Mouse (Mus musculus) c-Kit-negative CD71-positive TER-119-positive erythroid progenitor cells, embryonic 14.5 days (primary cell): Measurements from ENCODE around the gene Selenof.
A peak's percentile ranks its signal among the peaks of the same experiment; 100 is the strongest.

Experiments used
- DNase-seq: peaks from one replicate; pipeline ENCODE4 v3.0.0-alpha.2; 2013; ENCODE audit warnings: low read depth, low spot score

The Selenof gene

DNA sequence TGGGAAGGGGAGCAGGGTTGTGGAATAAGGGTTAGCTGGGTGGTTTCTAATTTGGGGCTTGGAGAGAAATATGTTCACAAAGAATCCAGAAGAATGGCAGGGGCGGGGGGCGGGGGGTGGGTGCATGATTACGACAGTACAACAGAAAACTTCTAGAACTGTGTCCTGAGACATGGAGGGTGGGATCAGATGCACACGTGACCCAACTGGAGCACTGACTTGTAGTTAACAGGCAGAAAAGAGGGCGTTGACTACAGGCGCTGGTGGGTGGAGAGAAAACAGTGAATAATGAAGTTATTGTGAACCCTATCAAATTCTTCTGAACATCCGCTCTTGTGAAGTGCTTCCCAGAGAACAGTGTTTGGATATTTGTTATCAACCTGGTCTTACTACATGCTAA, 6.2 kb upstream of the Selenof start:
- no peak for DNase-seq

DNA sequence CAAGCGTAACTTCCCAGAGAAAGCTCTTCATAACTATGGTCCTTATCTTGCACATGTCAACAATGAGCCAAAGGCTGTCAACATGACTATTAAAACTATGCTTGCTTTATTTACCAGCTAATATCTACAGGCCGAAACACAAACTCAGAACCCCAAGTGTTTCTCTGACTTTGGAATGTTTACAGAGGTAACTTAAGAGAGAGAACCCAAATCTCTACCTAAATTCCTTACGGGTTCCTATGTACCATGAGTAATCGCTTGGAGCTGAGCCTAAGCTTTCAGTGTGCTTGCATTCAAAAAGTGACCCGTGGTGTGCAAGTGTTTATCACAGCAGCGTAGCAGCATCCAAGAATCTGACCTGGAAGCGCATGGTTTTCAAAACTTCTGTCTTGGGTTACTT, 4.9 kb upstream of the Selenof start:
- DNase-seq = no peak

DNA sequence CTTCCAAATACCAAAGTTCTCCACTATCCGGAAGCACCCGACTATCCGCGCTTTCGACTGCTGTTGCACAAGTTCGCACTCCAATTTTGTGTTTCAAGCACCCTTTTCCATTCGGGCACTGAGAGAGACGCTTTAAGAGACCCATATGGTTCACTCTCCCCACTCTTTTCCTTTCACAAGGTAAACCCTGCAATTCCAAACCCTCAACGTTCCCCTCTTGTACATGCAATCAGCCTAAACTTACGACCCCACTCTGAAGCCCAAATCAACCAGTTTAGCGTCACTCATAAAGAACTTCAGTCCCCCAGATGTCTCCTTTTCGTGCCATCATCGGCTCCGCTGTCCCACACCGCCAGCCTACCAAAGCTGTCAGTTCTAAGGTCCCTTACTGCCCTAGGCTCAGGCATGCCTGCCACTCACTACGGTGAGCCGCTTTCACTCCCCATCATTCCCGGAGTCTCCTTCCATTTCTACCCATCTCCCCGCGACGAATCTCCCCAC, 1.2 kb upstream of the Selenof start:
- DNase-seq = no peak

DNA sequence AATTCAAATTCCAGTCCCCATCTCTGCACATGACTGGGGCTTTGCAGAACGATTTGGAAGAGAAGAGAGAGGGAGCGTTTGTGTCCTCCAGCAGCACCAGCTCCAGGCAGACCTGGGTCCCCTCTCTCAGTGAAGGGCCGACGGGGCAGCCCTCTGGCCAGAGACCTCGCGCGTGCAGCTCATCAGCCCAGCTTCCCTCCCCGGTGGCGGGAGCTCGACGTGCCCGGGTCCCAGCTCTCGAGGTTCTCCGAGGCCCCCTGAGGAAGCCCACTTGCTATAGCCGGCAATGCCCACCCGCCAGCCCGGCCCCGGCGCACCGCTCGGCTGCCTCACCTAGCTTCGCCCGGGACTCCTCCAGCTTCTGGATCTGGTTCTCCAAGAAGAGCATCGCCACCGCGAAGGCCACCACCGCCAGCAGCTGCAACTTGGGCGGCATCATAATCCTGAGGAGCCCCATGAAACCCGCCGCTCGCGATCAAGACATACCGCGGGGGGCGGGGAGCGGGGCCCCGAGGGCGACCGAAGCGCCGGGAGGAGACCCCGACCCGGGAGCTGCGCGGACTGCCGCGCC, 618 bp upstream of the Selenof start:
- peak; percentile 24 for DNase-seq

DNA sequence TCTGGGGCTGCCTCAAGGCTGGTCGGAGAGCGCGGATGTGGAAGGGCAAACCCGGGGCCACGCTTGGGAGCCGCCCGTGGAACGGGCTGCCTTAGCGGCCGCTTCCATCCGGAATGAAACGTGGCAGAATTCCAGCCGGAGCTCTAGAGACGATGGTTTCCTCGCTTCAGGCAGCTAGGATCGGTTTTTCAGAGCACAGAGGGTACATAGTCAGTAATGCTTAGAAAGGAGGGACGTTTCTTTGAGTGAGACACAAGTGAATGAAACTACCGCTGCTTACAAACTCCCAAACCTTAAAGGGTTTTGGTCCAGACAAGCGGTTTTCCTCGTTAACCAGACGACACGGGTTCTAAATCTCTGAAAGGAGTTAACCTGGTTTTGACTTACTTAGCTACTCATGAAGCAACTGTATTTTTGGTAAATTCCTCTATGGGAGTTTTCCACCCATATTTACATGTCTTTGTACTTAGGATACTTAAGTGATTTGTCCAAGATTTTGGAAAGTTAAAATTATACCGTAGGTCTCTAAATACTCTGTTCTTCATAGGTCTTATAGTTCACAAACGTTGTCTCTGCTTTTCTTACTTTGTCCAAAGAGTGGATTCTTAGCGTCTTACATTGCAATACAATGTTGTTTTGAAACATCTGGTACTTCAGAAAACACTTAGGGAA, 848 bp downstream of the Selenof start:
- no peak for DNase-seq

DNA sequence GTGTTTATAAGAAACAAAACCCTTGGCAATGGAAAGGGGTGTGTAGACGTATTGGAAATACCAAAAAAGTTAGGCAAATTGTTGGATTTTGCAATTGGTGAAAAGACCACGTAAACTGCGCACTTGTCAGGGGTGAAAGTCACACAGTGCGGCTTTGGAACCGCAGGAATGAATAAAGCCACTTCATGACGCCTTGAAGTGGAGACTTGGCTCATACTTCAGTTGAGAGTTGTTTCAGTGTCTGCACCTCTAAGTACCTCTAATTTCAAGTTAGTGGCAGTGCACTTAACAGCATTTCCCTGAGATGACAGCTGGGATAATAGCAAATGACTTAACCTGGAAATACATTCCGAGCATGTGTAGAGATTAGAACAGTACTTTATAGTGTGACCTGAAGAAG, 4.2 kb downstream of the Selenof start:
- no peak for DNase-seq

DNA sequence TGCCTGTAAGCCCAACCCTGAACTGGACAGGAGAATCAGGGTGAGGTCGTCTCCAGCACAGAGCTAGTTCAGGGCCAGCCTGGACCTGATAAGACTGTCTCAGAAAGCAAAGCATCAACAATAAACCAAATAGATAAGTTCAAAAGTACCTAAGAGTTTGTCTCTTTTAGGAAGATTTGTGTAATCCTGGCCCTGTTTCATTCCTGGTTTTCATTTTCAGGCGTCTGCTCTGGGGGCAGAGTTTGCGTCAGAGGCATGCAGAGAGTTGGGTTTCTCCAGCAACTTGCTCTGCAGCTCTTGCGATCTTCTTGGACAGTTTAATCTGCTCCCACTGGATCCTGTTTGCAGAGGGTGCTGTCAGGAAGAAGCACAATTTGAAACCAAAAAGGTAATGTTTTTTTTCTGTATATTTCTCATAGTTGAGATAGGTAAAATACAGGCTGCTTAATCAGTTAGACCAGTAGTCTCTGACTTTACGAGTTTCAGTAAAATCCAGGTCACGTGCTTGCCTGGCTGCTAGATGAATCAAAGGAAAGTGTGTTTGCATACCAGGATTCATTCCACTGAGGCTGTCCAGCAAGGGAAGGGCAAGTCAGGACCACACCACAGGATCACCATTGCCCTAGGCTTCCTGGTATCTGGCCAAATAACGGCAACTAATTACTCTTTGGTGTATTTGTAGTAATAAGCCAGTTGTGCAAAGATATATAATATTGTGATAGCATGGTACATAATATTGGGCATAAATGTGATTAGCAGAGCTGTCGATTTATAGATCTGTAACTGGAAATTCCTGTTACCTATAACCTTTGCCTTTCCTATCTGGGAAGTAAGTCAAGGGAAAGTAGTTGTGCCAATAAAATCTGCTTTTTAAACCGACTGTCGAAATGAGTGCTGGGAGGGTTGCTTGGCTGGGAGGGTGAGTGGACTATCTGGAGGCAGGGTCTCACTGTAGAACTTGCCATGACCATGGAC, 7.5 kb downstream of the Selenof start:
- no peak for DNase-seq

DNA sequence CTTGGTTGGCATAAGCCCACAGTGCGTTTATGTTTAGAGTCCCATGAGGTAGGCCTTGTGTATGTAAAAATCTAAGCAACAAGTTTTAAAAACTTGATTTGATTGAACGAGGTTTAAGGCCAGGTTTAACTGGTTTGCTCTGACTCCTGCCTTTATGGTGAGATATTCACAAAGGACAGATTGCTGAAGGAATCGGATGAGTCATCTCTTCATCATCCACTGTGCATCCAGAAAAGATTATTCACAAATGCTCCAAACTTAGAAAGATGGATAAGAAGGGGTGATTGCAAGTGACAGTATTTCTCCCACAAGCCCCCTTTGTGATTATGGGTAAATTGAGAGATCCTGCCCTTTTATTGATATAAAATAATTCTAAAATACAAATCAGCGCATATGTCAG, 8.8 kb downstream of the Selenof start:
- no peak for DNase-seq

DNA sequence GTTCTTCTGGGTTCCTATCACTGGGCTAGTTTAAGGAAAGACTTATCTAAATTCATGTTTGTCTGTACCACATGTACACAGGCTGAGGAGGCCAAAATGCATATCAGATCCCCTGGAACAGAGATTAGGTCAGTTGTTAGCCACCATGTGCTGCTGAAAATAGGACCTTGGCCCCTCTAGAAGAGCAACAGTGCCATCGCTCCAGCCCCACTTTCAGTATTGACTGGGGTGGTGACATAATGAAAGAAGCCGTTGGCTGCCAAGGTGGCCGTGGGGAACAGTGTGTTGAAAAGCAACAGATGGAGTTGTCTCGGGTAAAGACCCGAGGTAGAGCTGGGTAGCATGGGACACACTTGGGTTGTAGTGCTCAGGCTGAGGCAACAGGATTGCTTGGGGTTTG, 9.7 kb downstream of the Selenof start:
- no peak for DNase-seq

DNA sequence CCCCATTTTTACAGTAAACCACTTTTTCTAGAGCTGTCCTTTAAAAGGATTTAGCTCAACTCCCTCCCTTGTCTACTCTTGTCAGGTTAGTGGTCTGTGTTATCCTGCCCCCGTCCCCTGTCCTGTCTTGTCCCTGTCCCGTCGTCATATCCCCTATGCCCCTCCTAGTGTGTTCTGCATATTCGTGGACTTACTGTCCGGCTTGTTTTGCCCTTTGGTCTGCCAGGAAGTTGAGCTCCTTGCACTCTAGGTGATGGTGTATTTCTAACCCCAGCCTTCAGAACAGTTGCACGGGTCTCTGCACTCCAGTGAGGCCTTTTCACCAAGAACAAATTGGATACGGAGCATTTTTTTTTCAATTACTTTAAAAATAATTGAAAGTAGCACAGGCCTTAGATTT, 10.2 kb downstream of the Selenof start:
- DNase-seq = no peak

DNA sequence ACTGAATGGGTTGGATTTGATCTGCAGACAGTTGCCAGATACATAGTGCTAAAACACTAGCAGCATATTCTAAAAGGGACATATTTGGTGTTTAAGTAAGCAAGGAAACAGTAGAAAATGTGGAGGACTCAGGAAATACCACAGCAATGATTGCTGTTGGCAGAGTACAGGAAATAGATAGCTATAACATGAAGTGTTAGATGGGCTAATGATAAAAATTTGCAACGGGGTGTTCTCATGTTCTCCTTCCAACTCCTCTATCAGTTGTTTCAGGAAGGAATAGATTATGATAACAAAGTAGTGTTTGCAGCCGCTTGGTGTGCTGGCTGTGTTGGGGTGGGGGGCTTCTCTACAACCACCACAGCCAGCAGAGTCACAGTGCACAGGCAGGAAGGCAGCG, 11.7 kb downstream of the Selenof start:
- no peak for DNase-seq

DNA sequence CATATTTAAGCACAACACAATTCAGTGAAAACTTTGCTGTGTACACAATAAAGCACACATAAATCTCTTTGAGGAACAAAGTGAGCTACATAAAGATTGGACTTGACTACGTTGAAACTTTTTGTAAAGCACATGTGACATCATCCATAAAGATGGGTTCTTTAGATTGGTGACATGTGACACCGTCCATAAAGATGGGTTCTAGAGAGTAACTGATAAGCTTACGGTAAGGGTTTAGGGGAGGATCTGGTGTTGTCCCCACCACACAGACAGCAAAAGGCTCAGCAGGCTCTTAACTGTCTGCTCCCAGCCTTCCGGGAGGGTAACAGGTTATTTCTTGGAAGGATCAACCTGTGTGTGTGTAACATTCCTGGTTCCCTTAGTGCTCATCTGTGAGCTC, 12.2 kb downstream of the Selenof start:
- no peak for DNase-seq

DNA sequence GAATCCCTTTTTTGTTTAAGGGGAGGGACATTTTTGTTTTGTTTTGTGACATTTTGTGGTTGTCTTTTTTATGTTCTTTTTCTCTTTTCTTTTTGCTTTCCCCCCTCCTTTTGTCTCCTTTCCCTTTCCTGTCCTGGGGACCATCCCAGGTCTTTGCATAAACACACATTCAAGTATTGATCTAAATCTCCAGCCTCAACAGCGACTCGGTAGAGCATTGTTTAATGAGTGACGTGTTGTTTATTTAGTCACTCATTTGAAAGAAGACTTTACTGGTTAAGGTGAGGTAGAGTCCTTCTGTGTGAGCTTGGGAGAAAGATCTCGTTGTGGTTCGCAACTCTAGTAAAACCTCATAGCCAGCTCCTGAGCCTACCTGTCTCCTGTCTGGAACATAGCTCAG, 13.7 kb downstream of the Selenof start:
- DNase-seq = no peak

DNA sequence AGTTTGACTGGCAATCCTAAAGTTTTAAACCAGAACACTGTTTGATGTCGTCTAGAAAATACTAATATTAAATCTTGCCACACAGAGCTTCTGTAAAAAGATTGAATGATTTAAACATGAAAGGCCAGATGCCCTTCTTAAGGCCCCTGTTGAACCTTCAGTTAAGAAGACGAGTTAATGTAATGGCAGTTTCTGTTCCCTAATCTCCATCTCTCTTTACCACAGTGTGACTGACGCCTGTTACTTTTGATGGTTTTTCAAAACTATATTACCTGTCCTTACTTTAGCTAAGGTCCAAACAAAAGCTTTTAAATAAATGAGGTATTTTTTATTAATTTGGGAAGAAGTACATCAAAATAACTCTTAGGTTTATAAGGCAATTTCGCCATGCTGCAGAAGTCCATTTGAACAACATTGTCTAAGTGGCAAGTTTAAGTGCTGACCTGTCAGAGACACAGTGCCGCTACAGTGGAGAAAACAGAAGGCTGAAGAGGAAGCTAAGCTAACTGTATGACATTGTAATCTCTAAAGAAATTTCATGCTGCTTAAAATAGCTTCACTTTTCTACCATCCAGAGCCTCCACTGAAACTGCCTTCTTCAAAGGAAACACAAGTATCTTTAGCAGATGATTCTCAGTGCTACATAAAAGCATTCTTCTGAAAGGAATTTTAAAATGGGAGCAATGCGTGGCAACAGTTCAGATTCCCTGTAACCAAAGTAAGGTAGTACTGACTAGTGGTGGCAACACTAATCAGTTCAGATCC, 14.9 kb downstream of the Selenof start:
- no peak for DNase-seq

DNA sequence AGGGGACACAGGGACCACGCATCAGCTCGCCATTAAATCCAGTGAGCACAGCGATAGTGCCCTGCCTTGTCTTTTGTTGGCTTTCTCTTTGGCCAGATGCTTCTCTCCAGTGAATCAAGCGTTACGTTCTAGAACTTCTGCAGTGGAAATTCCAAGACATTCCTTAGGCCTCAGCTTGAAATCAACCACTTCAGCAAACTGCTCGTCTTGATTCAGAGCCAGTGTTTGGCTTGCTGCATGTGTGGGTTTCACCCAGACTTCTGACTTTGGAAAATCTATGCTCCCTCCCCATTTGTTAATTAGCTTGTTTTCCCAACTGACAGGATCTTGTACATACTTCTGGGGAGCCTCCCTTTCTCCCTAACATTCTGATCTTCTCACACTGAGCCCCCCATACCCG, 16.6 kb downstream of the Selenof start:
- no peak for DNase-seq

DNA sequence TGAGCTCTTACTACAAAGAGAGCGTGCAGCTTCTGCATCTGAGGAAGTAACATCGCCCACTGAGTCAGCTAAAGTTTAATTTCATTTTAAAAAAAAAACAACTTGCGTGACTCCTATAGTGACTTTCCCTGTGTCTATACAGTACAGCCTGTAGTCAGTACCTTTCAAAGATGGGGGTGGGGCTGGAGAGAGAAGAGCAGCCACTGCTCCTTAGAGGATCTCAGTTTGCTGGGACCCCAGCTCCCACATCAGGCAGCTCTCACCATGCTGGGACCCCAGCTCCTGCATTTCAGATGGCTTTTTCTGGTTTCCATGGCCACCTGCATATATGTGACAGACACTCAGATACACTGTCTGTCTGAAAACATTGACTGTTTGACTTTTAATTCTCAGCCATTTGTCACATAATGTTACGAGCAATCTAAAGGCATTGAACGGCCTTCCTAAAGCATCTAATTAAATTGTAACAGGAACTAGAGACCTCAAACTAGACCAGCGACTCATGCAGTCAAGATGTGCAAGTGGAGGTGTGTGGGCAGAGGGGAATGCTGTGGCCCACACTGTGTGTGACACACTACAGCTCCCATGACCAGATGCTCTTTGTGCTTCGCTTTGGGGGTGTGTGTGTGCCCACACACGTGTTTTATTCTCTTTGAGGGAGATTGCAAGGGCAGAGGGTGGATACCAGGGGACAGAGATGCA, 19.2 kb downstream of the Selenof start:
- DNase-seq = no peak

DNA sequence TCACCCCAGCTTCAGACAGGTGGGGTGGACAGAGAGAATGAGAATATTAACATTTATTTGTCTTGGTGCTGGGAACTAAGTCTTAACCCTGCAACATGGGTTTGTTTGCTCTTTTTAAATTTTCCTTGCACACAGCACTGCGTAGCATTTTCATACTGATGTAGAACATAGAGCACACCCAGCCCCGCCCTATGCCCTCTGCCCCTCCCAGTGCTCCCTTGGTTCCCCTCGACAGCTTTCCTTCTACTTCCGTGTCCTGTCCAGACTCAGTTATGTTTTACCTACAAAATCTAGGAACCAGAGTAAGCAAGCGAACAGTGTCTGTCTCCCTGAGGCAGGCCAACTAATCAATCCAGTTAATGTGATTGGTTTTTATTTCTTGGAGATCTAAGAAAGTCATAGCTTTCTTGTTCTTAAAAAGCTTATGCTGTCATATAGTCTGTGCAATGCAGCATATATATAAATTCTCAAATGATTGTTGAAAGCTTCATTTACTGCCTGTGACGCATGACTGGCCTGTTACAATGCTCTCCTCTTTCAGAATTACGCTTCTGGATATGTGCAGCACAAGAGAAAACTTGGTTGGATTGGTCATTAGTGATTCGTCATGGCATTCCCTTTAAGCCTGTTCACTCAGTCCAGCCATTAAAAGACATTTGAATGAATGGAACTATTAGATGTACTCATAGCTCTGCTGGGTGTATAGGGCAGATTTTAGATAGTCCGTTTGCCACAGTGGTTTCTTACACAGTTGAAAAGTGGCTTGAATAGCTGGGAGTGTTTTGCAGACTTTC, 23.1 kb downstream of the Selenof start:
- no peak for DNase-seq

DNA sequence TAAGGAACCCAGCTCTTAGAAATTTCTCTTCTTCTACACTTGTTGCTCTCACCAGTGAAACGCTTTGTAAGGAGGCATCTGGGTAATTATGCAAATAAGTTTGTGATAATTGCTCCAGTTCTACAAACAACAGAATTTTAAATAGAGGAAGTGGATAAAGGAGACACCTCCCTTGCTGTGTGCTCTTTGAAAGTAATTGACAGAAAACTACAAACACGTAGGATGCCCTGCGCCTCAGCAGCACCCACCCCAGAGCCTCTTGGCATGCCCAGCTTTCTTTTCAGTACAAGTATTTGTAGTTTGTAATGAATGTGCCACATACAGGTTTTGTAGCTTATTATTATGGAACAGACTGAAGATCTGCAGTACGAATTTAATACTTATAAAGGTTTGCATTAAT, 27.0 kb downstream of the Selenof start:
- DNase-seq = no peak

DNA sequence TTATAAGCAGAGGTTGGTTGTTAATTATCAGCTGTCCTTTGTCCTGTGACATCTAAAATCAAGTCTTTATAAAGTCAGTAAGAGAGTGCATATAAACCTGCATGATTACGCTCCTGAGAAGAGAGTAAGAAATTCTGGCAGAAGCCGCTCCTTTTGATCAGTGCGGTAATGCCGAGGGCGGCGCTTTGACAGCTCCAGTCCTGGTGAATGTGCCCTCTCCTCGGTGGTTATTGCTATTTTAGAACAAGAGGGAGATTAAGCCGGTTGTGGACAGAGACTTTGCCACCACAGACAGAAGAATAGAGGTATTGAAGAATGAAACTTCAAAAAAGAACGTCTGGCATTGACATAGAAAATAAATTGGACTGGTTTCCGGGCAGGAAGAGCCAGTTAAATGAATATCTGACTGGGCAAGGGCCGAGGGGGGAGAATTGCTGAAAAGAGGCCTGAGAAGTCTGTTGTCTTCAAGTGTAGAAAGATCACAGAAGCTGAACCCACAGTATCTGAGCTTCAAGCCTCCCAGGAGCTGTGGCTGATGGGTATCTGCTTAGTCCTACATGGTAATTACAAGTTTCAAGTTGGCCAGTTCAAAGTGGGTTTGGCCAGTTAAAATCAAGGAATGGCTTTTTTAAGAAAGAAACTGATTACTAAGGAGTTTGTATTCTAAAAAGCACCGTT, 27.8 kb downstream of the Selenof start:
- DNase-seq = no peak

DNA sequence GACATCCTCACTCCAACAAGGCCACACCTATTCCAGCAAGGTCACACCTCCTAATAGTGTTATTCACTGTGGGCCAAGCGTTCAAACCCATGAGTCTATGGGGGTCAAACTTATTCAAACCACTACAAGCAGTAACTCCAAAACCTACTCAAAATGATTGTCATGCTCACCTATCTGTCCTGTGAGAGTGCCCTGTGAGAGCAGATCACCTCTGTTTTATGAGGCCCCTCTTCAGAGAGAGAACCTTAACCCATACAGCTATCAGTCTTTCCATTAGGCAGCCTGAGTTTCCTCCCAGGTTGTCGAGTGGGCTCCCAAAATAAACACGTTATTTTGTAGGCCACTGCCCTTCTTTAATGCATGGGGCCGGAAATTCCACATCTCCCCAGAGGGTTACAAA, 32.3 kb downstream of the Selenof start:
- DNase-seq = no peak
